8 mouse cellular contexts compared by ENCODE assay signal in genomic region chr19:53394552-53394951, GRCm38 (mm10). TPM values are rescaled to one million over a fixed set of nuclear protein-coding genes. Genes with fewer than 3 reads are reported as not detected.
DNase-seq lines count a peak whose midpoint lies in the region; ATAC-seq and TF ChIP-seq lines count a peak whose summit lies in the region.
"Had no signal": no experiment of that assay in that cellular context is flagged by ENCODE, and none has a peak within 500 bp of the region (broad histone marks: within the 10 kb centered on the region; RNA-seq: fewer than 3 reads in every experiment).

No protein-coding gene starts in this region.

- H3K27ac ChIP-seq in left cerebral cortex, adult 2 months: no peak overlapping the region
- no peak overlapping the region for H3K27ac ChIP-seq in heart, embryonic 15.5 days

- peaks cover 10% of the 10 kb centered on the region for H3K4me1 ChIP-seq in heart, embryonic 15.5 days (replicated peaks)
- peaks cover 60% of the 10 kb centered on the region for H3K4me1 ChIP-seq in megakaryocyte, embryonic 14.5 days

- TF ChIP-seq CTCF in left cerebral cortex, adult 2 months (IDR thresholded peaks at IDR 0.05): peak; percentile 85

- peak overlapping the region; percentile 36; the same call in 1 of the 2 replicates for H3K4me2 ChIP-seq in heart, embryonic 15.5 days

- H3K27me3 ChIP-seq in heart, embryonic 15.5 days: no peaks in the 10 kb centered on the region
- no peaks in the 10 kb centered on the region for H3K27me3 ChIP-seq in megakaryocyte, embryonic 14.5 days (replicated peaks)

- no peak overlapping the region for H3K4me3 ChIP-seq in left cerebral cortex, adult 2 months
- no peak overlapping the region for H3K4me3 ChIP-seq in heart, embryonic 15.5 days
- H3K4me3 ChIP-seq in megakaryocyte, embryonic 14.5 days (replicated peaks): peak overlapping the region; percentile 56

- intact Hi-C loops in left cerebral cortex, adult 2 months (cut with DNase I): loop anchor here (5.0 kb wide), 1 partner anchor 253 kb away; no protein-coding TSS in a partner anchor

- no peaks in the 10 kb centered on the region for H3K36me3 ChIP-seq in heart, embryonic 15.5 days
- no peaks in the 10 kb centered on the region for H3K36me3 ChIP-seq in megakaryocyte, embryonic 14.5 days (replicated peaks; ENCODE audit: low read length)

- WGBS in heart, embryonic 15.5 days: 11% methylated on average over 7 of the region's 7 CpGs

- no peaks in the 10 kb centered on the region for H3K9me3 ChIP-seq in heart, embryonic 15.5 days (replicated peaks)
- H3K9me3 ChIP-seq in megakaryocyte, embryonic 14.5 days: no peaks in the 10 kb centered on the region

- ATAC-seq in heart, embryonic 15.5 days (replicated peaks; ENCODE audit: insufficient number of reproducible peaks, insufficient read depth, low FRiP score, low read depth): no peak
- ATAC-seq in frontal cortex, adult (ENCODE audit: low TSS enrichment): no peak

- H3K9ac ChIP-seq in heart, embryonic 15.5 days: no peak overlapping the region

- no peak for DNase-seq in left cerebral cortex, adult 2 months (ENCODE audit: extremely low spot score in 1 of 2, low spot score in 2 of 2)
- DNase-seq in left cerebral cortex, adult 18-20 months (ENCODE audit: low spot score in 2 of 2): no peak
- DNase-seq in MEL-GATA-1-ER (ENCODE audit: extremely low read depth, low read depth): peak; percentile 68
- peak; percentile 59 for DNase-seq in c-Kit-positive CD71-positive TER-119-negative erythroid progenitor cells, embryonic 14.5 days (ENCODE audit: low read depth)

RNA-seq across cellular contexts. Expression of gene Smndc1, which starts 4.2 kb away (rescaled TPM):
- total RNA-seq in left cerebral cortex, adult 2 months (2021): 10 to 100 TPM; 35.1 to 35.8 TPM
- total RNA-seq in left cerebral cortex, adult 18-20 months (2021): 10 to 100 TPM; 36.8 to 39.2 TPM
- polyA plus RNA-seq in heart, embryonic 15.5 days (2015; fragmentation: Nextera tagmentation; extraction: Ambion mirVana): 25.7 and 28.8 TPM in 2 replicates
- 76.8 and 104 TPM in 2 replicates for polyA plus RNA-seq in megakaryocyte, embryonic 14.5 days (2012; ENCODE audit: insufficient read depth, low replicate concordance)

RNA-seq across cellular contexts. Expression of gene Gm10197, which starts 23.0 kb away (rescaled TPM):
- not detected for total RNA-seq in left cerebral cortex, adult 2 months (2021)
- not detected for total RNA-seq in left cerebral cortex, adult 18-20 months (2021)
- 2.5 TPM in 1 of 2 replicates, not detected in the other for polyA plus RNA-seq in heart, embryonic 15.5 days (2015; fragmentation: Nextera tagmentation; extraction: Ambion mirVana)
- polyA plus RNA-seq in megakaryocyte, embryonic 14.5 days (2012; ENCODE audit: insufficient read depth, low replicate concordance): not detected in 2 replicates
- polyA plus RNA-seq: heart, embryonic 14.5 days had no signal

Comparison
In these comparisons a context has a peak if more than half of its experiments do, and no peak if none do; other contexts are left out.
1. DNase-seq: peak in MEL-GATA-1-ER (single experiment) and c-Kit-positive CD71-positive TER-119-negative erythroid progenitor cells, embryonic 14.5 days (single experiment); none in left cerebral cortex, adult 2 months (0 of 2) and left cerebral cortex, adult 18-20 months (0 of 2).